Mouse (Mus musculus): ENCODE results near the gene Col12a1. TPM values are rescaled to one million over a fixed set of nuclear protein-coding genes. Genes with fewer than 3 reads are reported as not detected.
"Not testable (repeated sequence)": the region's sequence is repeated elsewhere in the genome, so short reads cannot be mapped to it uniquely, and the experiment has no call there.

Gene Col12a1
- polyA plus RNA-seq, 1 experiment from 2014 or later, result 20.5 TPM

- H3K36me3 ChIP-seq, result no peaks in the 10 kb centered on the region
- H3K4me1 ChIP-seq, result peaks cover 15% of the 10 kb centered on the region
- no peak for ATAC-seq (ENCODE audit: low FRiP score)
- no peak overlapping the region for H3K9ac ChIP-seq (replicated peaks)
- no peaks in the 10 kb centered on the region for H3K9me3 ChIP-seq (replicated peaks)
- no peak overlapping the region for H3K4me3 ChIP-seq (replicated peaks)
- H3K27ac ChIP-seq (replicated peaks), result no peak overlapping the region
- no peaks in the 10 kb centered on the region for H3K27me3 ChIP-seq (replicated peaks)
- WGBS, result 84% methylated on average over 3 of the region's 3 CpGs
- no peak overlapping the region for H3K4me2 ChIP-seq
Measured at GRCm38 (mm10) chr9:79687227-79687626, 31.4 kb downstream of the Col12a1 start.

- Histone ChIP-seq H3K9me3 (replicated peaks) (no peaks in the 10 kb centered on the region), H3K9ac (replicated peaks) (no peak overlapping the region), H3K36me3 (no peaks in the 10 kb centered on the region), H3K4me1 (peaks cover 15% of the 10 kb centered on the region), H3K27me3 (replicated peaks) (no peaks in the 10 kb centered on the region), H3K4me3 (replicated peaks) (no peak overlapping the region), H3K27ac (replicated peaks) (no peak overlapping the region), H3K4me2 (no peak overlapping the region)
- ATAC-seq (ENCODE audit: low FRiP score), result no peak
- 22% methylated on average over 1 of the region's 1 CpGs for WGBS
Measured at GRCm38 (mm10) chr9:79686049-79686448, 32.6 kb downstream of the Col12a1 start.

DNA sequence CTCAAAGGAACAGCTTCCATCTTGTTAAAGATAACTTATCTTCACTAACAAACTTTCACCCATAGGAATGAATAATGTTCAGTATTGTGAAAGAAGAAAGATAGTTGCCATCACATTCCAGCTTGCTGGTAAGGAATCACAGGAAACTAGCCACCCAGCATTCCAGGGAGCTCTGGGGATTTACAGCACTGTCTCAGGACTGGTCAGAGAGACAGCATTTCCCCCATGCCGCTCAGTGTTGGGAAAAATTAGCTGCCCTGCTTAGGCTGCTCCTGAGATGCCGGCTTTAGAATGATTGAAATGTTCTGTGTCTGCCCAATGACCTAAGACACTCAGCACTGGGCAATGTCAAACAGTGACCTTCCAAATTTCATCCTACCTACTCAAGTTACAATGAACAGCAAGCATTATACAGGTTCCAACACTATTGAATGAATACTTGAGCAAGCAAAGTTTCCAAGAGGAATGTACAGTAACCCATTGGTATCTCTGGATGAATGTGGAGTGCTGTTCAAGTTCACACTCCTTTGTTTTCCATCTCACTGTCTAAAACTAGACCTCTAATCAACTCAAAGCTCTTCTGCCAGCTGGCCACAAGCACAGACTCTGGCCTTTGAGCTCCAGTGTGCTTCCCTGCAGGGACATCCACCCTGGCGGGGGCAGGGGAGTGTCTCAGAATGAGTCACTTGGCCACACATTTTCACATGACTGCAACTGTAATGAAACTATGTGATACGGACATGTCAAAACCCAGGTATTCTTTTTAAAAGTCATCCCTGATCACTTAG lies 38.0 kb downstream of the Col12a1 start:
- no peak overlapping the region for H3K9ac ChIP-seq (replicated peaks)
- ATAC-seq (ENCODE audit: low FRiP score), result no peak
- no peaks in the 10 kb centered on the region for H3K36me3 ChIP-seq
- no peaks in the 10 kb centered on the region for H3K4me1 ChIP-seq
- no peak overlapping the region for H3K4me3 ChIP-seq (replicated peaks)
- no peaks in the 10 kb centered on the region for H3K27me3 ChIP-seq (replicated peaks)
- no peak overlapping the region for H3K4me2 ChIP-seq
- no peaks in the 10 kb centered on the region for H3K9me3 ChIP-seq (replicated peaks)
- no peak overlapping the region for H3K27ac ChIP-seq (replicated peaks)
- 76% methylated on average over 4 of the region's 4 CpGs for WGBS

GRCm38 (mm10) chr9:79668806-79669205 lies 49.8 kb downstream of the Col12a1 start:
- not testable (repeated sequence) for H3K9ac ChIP-seq (replicated peaks); H3K27me3 ChIP-seq (replicated peaks); H3K27ac ChIP-seq (replicated peaks); H3K4me2 ChIP-seq; ATAC-seq (ENCODE audit: low FRiP score); H3K36me3 ChIP-seq; H3K4me3 ChIP-seq (replicated peaks); H3K9me3 ChIP-seq (replicated peaks); H3K4me1 ChIP-seq
- 96% methylated on average over 1 of the region's 1 CpGs for WGBS

DNA sequence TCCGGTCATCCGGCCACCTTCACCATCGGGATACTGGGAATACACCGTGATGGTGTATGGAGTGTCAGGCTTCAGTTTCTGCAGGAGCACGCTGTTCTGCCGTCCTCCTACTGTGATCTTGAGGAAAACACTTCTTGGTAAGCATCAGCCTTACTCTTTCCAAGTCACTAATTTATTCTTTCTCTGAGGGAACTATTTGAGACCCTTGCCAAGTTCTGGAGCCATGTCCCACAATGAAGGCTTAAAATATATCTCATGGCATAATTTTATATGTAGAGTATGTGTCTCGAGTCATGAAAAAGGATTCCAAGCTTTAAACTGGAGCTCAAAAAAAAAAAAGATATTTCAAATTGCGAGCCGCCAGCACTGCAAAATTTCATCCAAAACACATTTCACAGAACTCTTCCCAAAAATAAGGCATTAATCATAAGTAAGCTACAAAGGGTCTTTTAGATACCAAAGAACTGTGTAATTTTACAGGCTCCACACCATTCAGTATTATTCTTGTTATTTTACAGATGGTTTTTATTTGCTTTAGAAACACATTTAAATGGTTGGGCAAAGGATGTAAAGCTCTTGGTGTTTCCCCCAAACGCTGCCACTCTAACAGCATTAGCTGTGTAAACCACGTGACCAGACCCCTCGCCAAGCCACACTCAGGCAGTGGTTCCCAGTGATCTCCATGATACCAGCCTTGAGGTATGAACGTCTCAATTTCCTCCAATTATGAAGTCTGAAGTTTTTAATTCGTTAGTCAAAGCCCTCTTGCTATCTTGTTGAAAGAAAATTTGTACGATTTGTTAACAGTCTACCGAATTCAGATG lies 65.1 kb downstream of the Col12a1 start:
- WGBS, result 92% methylated on average over 16 of the region's 16 CpGs
- ATAC-seq (ENCODE audit: low FRiP score), result no peak

GRCm38 (mm10) chr9:79648587-79648986 lies 70.0 kb downstream of the Col12a1 start:
- Histone ChIP-seq H3K9ac (replicated peaks) (no peak overlapping the region), H3K27ac (replicated peaks) (no peak overlapping the region), H3K36me3 (no peaks in the 10 kb centered on the region), H3K4me2 (no peak overlapping the region), H3K27me3 (replicated peaks) (no peaks in the 10 kb centered on the region), H3K4me1 (no peaks in the 10 kb centered on the region), H3K4me3 (replicated peaks) (no peak overlapping the region), H3K9me3 (replicated peaks) (no peaks in the 10 kb centered on the region)
- WGBS, result 79% methylated on average over 9 of the region's 9 CpGs
- no peak for ATAC-seq (ENCODE audit: low FRiP score)

More for the DNA sequence above, 65.1 kb downstream of the Col12a1 start:
- Histone ChIP-seq H3K9me3 (replicated peaks) (no peaks in the 10 kb centered on the region), H3K27ac (replicated peaks) (no peak overlapping the region), H3K36me3 (no peaks in the 10 kb centered on the region), H3K4me3 (replicated peaks) (no peak overlapping the region), H3K27me3 (replicated peaks) (no peaks in the 10 kb centered on the region), H3K4me2 (no peak overlapping the region), H3K4me1 (no peaks in the 10 kb centered on the region), H3K9ac (replicated peaks) (no peak overlapping the region)

DNA sequence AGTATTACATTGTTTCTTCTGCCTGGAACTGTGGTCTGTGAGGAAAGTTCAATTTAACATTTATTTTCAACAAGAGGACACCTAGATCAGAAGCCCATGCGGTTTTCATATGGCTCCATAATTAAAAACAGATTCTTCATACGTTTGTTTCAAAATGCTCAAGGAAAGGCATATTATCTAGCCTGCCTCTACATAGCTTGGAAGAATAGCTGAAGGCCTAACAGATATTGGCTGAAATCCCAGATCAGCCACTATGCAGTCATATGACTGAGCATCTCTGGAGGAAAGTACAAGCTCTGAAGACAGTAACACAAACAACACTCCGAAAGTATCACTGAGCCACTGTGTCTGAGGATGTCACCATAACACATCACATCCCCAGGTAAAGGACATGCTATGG lies 72.9 kb downstream of the Col12a1 start:
- Histone ChIP-seq H3K9ac (replicated peaks) (no peak overlapping the region), H3K27ac (replicated peaks) (no peak overlapping the region), H3K9me3 (replicated peaks) (no peaks in the 10 kb centered on the region), H3K4me1 (no peaks in the 10 kb centered on the region), H3K4me2 (no peak overlapping the region), H3K27me3 (replicated peaks) (no peaks in the 10 kb centered on the region), H3K36me3 (no peaks in the 10 kb centered on the region; the same call in 1 of the 2 replicates), H3K4me3 (replicated peaks) (no peak overlapping the region)
- ATAC-seq (ENCODE audit: low FRiP score), result no peak
- 81% methylated on average over 3 of the region's 3 CpGs for WGBS

GRCm38 (mm10) chr9:79639430-79640090 lies 79.1 kb downstream of the Col12a1 start:
- Histone ChIP-seq H3K27me3 (replicated peaks) (no peaks in the 10 kb centered on the region), H3K4me2 (no peak overlapping the region), H3K36me3 (no peaks in the 10 kb centered on the region; the same call in 1 of the 2 replicates), H3K27ac (replicated peaks) (no peak overlapping the region), H3K9me3 (replicated peaks) (no peaks in the 10 kb centered on the region), H3K4me3 (replicated peaks) (no peak overlapping the region), H3K9ac (replicated peaks) (no peak overlapping the region), H3K4me1 (no peaks in the 10 kb centered on the region)
- ATAC-seq (ENCODE audit: low FRiP score), result no peak
- WGBS, result 85% methylated on average over 11 of the region's 11 CpGs

DNA sequence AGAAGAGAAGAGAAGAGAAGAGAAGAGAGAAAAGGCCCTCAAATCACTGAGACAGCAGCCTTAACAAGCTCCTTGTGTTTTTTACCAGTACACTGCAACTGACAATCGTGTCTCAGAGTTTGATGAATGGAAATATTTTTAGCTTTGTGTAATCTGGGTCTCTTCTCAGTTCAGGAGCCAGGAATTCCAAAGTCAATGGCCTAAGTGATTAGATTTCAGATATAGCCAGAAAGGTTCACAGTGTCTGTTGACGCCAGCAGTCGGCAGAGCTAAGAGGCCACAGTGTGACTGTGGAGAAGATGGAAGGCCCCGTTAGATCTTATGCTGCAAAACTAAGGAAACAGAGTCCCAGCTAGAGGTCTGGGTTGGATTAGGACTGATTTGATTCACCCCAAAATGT lies 80.8 kb downstream of the Col12a1 start:
- H3K4me3 ChIP-seq (replicated peaks), result no peak overlapping the region
- H3K4me1 ChIP-seq, result no peaks in the 10 kb centered on the region
- no peaks in the 10 kb centered on the region for H3K9me3 ChIP-seq (replicated peaks)
- no peak overlapping the region for H3K4me2 ChIP-seq
- H3K27ac ChIP-seq (replicated peaks), result no peak overlapping the region
- ATAC-seq (ENCODE audit: low FRiP score), result no peak
- no peaks in the 10 kb centered on the region for H3K27me3 ChIP-seq (replicated peaks)
- H3K36me3 ChIP-seq, result no peaks in the 10 kb centered on the region
- 82% methylated on average over 4 of the region's 4 CpGs for WGBS
- no peak overlapping the region for H3K9ac ChIP-seq (replicated peaks)

- ATAC-seq (ENCODE audit: low FRiP score), result no peak
- H3K36me3 ChIP-seq, result no peaks in the 10 kb centered on the region
- H3K27ac ChIP-seq (replicated peaks), result no peak overlapping the region
- no peaks in the 10 kb centered on the region for H3K27me3 ChIP-seq (replicated peaks)
- no peaks in the 10 kb centered on the region for H3K4me1 ChIP-seq
- 95% methylated on average over 1 of the region's 1 CpGs for WGBS
- no peak overlapping the region for H3K4me2 ChIP-seq
- no peak overlapping the region for H3K9ac ChIP-seq (replicated peaks)
- H3K4me3 ChIP-seq (replicated peaks), result no peak overlapping the region
- H3K9me3 ChIP-seq (replicated peaks), result no peaks in the 10 kb centered on the region
Measured at GRCm38 (mm10) chr9:79634076-79634475, 84.6 kb downstream of the Col12a1 start.

GRCm38 (mm10) chr9:79631186-79631585 lies 87.4 kb downstream of the Col12a1 start:
- no peak for ATAC-seq (ENCODE audit: low FRiP score)
- 93% methylated on average over 7 of the region's 7 CpGs for WGBS

More at GRCm38 (mm10) chr9:79631186-79631585, 87.4 kb downstream of the Col12a1 start:
- Histone ChIP-seq H3K27ac (replicated peaks) (no peak overlapping the region), H3K4me1 (no peaks in the 10 kb centered on the region), H3K4me3 (replicated peaks) (no peak overlapping the region), H3K9me3 (replicated peaks) (no peaks in the 10 kb centered on the region), H3K4me2 (no peak overlapping the region), H3K36me3 (no peaks in the 10 kb centered on the region), H3K9ac (replicated peaks) (no peak overlapping the region), H3K27me3 (replicated peaks) (no peaks in the 10 kb centered on the region)

All from neural tube, embryonic 15.5 days (tissue).